In the genomic region with DNA sequence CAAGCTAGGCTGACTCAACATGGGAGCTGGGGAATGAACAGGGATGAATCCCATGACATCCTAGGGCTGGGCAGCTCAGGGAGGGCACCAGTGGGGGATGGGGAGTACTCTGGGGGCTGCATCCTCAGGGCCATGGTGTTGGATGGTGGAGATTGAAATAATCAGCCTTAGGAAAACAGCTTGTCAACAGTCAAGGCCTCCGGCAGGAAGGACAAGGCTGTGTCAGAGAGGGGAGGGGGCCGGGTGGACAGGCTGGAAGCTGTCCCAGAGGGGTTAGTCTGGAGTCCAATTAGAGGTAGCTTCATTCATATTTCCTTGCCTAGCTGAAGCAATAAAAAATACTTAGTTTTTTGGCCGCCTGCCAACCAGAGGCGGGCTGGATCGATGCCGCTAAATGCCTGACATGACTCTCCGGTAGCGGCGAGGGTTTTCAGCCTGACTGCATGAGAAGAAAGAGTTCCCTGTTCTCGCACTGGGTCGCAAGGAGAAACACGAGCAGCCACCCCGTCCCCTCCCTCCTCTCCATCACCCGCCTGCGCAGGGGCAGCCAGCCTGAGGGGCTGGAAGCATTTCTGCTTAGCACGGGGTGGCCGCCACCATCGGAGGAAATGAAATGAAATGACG, we compare ENCODE assay signal across 9 mouse cellular contexts. TPM values are rescaled to one million over a fixed set of nuclear protein-coding genes. Genes with fewer than 3 reads are reported as not detected.
DNase-seq lines count a peak whose midpoint lies in the region; ATAC-seq and TF ChIP-seq lines count a peak whose summit lies in the region.
"Had no signal": no experiment of that assay in that cellular context is flagged by ENCODE, and none has a peak within 500 bp of the region (broad histone marks: within the 10 kb centered on the region; RNA-seq: fewer than 3 reads in every experiment).

No protein-coding gene starts in this region.

- TF ChIP-seq EP300 in MEL (IDR thresholded peaks at IDR 0.05; ENCODE audit: low read depth in 1 of 2, low read length in 2 of 2), result no peak

- no peaks in the 10 kb centered on the region for H3K9me3 ChIP-seq in MEL (replicated peaks; ENCODE audit: insufficient read depth, low read length)

- WGBS in cerebellum, adult 2 months, result 56% methylated on average over 19 of the region's 19 CpGs

- H3K27me3 ChIP-seq in MEL (ENCODE audit: control insufficient read depth in 1 of 2, insufficient read depth in 2 of 2, low read length in 2 of 2), result no peaks in the 10 kb centered on the region
- H3K27me3 ChIP-seq in cerebellum, adult 2 months (ENCODE audit: control insufficient read depth, insufficient read depth, low read length), result no peaks in the 10 kb centered on the region

- H3K4me1 ChIP-seq in MEL (ENCODE audit: control insufficient read depth in 1 of 2, insufficient read depth in 2 of 2, low read length in 2 of 2), result no peaks in the 10 kb centered on the region
- peaks cover 41% of the 10 kb centered on the region for H3K4me1 ChIP-seq in cerebellum, adult 2 months (ENCODE audit: control insufficient read depth, insufficient read depth, low read length)

- H3K36me3 ChIP-seq in MEL (ENCODE audit: control insufficient read depth in 1 of 2, insufficient read depth in 2 of 2, low read length in 2 of 2), result peaks cover 0 to 18% of the 10 kb centered on the region in 2 experiments; a peak in 2 of 4 replicates

- no peak overlapping the region for H3K27ac ChIP-seq in MEL (ENCODE audit: control insufficient read depth, low read depth, low read length)
- H3K27ac ChIP-seq in cerebellum, adult 2 months (ENCODE audit: insufficient read depth, low read length), result no peak overlapping the region
- peak overlapping the region; percentile 69 for H3K27ac ChIP-seq in layer of hippocampus, adult 2 months

- no peaks in the 10 kb centered on the region for H3K79me2 ChIP-seq in MEL (ENCODE audit: control insufficient read depth, insufficient read depth, low read length, poor library complexity)

- no peak for TF ChIP-seq POLR2A in MEL (IDR thresholded peaks at IDR 0.05; ENCODE audit: control insufficient read depth in 1 of 2, insufficient read depth in 1 of 2, low read depth in 1 of 2, low read length in 2 of 2, poor library complexity in 1 of 2)
- no peak for TF ChIP-seq POLR2A in cerebellum, adult 2 months (IDR thresholded peaks at IDR 0.05; ENCODE audit: borderline replicate concordance, insufficient read depth, low read length)

- no peak overlapping the region for H3K9ac ChIP-seq in MEL (ENCODE audit: control insufficient read depth, low read depth, low read length, poor library complexity, severe bottlenecking)

- H3K4me3 ChIP-seq in MEL (ENCODE audit: control insufficient read depth in 1 of 2, insufficient read depth in 1 of 2, low read depth in 2 of 2, low read length in 2 of 2), result no peak overlapping the region
- no peak overlapping the region for H3K4me3 ChIP-seq in cerebellum, adult 2 months (replicated peaks; ENCODE audit: insufficient read depth, low read depth, low read length)
- peak overlapping the region; percentile 50 for H3K4me3 ChIP-seq in layer of hippocampus, adult 2 months
- H3K4me3 ChIP-seq: megakaryocyte, embryonic 14.5 days had no signal

- no peak for TF ChIP-seq RAD21 in MEL (IDR thresholded peaks at IDR 0.05; ENCODE audit: low read depth, low read length)

- peak; percentile 17 for DNase-seq in MEL (ENCODE audit: low read depth, low spot score)
- peak; percentile 58 to 64 for DNase-seq in cerebellum, adult 2 months
- DNase-seq in heart, postnatal 4 days, result peak; percentile 78
- peak; percentile 76 to 88 for DNase-seq in layer of hippocampus, adult 2 months (ENCODE audit: low spot score in 2 of 2)
- DNase-seq in lung, postnatal 14 days, result peak; percentile 73
- peak; percentile 84 to 86 for DNase-seq in right cerebral cortex, adult 2 months (ENCODE audit: low spot score in 2 of 2)
- no peak for DNase-seq in thymus, adult 18-20 months

- peak; percentile 64 for ATAC-seq in frontal cortex, adult (ENCODE audit: low TSS enrichment)

- TF ChIP-seq CTCF in MEL (IDR thresholded peaks at IDR 0.05 in 2 of 3, conservative IDR thresholded peaks at IDR 0.05 in 1 of 3; ENCODE audit: control insufficient read depth in 1 of 3, insufficient read depth in 1 of 3, low read depth in 2 of 3, low read length in 3 of 3, poor library complexity in 1 of 3, severe bottlenecking in 1 of 3), result no peak
- no peak for TF ChIP-seq CTCF in cerebellum, adult 2 months (IDR thresholded peaks at IDR 0.05; ENCODE audit: borderline replicate concordance, insufficient read depth, low read depth, low read length)
- no peak for TF ChIP-seq CTCF in layer of hippocampus, adult 2 months (conservative IDR thresholded peaks at IDR 0.05)

TF ChIP-seq in MEL, 35 proteins besides CTCF, POLR2A, EP300 and RAD21:
- TF ChIP-seq TBP (IDR thresholded peaks at IDR 0.05; ENCODE audit: low read depth, low read length) (no peak), RCOR1 (IDR thresholded peaks at IDR 0.05; ENCODE audit: low read depth, low read length) (no peak), HCFC1 (IDR thresholded peaks at IDR 0.05; ENCODE audit: low read depth, low read length) (no peak), E2F4 (IDR thresholded peaks at IDR 0.05; ENCODE audit: borderline replicate concordance, low read depth, low read length) (no peak), NRF1 (IDR thresholded peaks at IDR 0.05; ENCODE audit: insufficient read depth, low read depth, low read length, poor library complexity, severe bottlenecking) (no peak), MAFK (IDR thresholded peaks at IDR 0.05; ENCODE audit: borderline replicate concordance, low read depth, low read length) (no peak), MYB (IDR thresholded peaks at IDR 0.05; ENCODE audit: low read depth, low read length) (no peak), GABPA (IDR thresholded peaks at IDR 0.05; ENCODE audit: low read depth, low read length) (no peak), UBTF (IDR thresholded peaks at IDR 0.05; ENCODE audit: borderline replicate concordance, insufficient read depth, low read depth, low read length) (no peak), TAL1 (IDR thresholded peaks at IDR 0.05; ENCODE audit: low read length) (no peak), ELF1 (IDR thresholded peaks at IDR 0.05; ENCODE audit: low read depth, low read length) (no peak), POLR2AphosphoS5 (IDR thresholded peaks at IDR 0.05; ENCODE audit: borderline replicate concordance, low read depth, low read length) (no peak), CHD2 (IDR thresholded peaks at IDR 0.05; ENCODE audit: low read length) (no peak)

RNA-seq across cellular contexts. Expression of a gene that starts 32.9 kb away (rescaled TPM):
- 20.3 and 28.4 TPM in 2 replicates for total RNA-seq in MEL (2012; rRNA removed)
- 10 to 100 TPM in 1 of 2 experiments, not detected in 1; 26.8 TPM for polyA plus RNA-seq in MEL (2012; ENCODE audit: insufficient read depth in 1 of 2, insufficient read length in 2 of 2, low read depth in 1 of 2, low replicate concordance in 2 of 2, missing spikeins in 1 of 2)
- polyA plus RNA-seq in cerebellum, adult 2 months (2012; rRNA removed), result 50.6 and 62.0 TPM in 2 replicates
- total RNA-seq in heart, postnatal 4 days (2021), result 10 to 100 TPM; 23.2 to 27.9 TPM
- 10 to 100 TPM; 53.1 to 57.2 TPM for total RNA-seq in layer of hippocampus, adult 2 months (2021)

Comparison
In these comparisons a context has a peak if more than half of its experiments do, and no peak if none do; other contexts are left out.
1. DNase-seq: peak in MEL (single experiment), cerebellum, adult 2 months (2 of 2), heart, postnatal 4 days (single experiment), layer of hippocampus, adult 2 months (2 of 2), lung, postnatal 14 days (single experiment) and right cerebral cortex, adult 2 months (2 of 2); none in thymus, adult 18-20 months (0 of 2).